Mouse (Mus musculus) megakaryocyte, adult 5-6 weeks (primary cell): ENCODE results near the gene Dapp1. TPM values are rescaled to one million over a fixed set of nuclear protein-coding genes. Genes with fewer than 3 reads are reported as not detected.
"Not testable (repeated sequence)": the region's sequence is repeated elsewhere in the genome, so short reads cannot be mapped to it uniquely, and the experiment has no call there.

Experiments used
- ATAC-seq: 2 replicates; pipeline ENCODE4 v1.8.0; 2016; ENCODE audit warnings: mild to moderate bottlenecking, inconsistent platforms; ENCODE audit not compliant: poor library complexity, severe bottlenecking
- total RNA-seq, 2 experiments: library from RNA; stranded (forward) in 1 of 2; stranded (reverse) in 1 of 2; fragments of 153-499, 151-499 nt in 1 of 2; fragments of 221-1000, 200-1000 nt in 1 of 2; gene quantifications; 2 replicates each; pipeline versions ENCODE4 v1.2.3 to v1.2.4; 2015 to 2017

The Dapp1 gene
- total RNA-seq, 2 experiments from 2014 or later = 74.2 to 112 TPM

DNA sequence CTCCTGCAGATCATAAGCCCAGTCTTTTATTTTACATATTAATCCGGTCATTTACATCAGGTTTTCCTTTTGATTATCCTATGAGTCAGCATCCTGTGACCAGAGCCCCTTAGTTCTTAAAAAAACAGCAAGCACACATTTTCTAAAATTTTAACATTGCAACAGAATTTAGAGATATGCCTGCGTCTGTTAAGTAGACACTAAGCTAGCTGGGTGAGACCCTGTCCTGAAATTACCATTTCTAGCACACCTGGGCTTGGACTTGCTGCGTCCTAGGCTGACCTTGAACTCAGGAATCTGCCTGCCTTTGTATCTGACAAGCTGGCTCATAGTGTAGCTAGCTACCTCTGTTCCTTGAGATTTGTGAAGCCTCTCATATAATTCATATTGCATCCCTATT, 51.4 kb downstream of the Dapp1 start:
- no peak for ATAC-seq

DNA sequence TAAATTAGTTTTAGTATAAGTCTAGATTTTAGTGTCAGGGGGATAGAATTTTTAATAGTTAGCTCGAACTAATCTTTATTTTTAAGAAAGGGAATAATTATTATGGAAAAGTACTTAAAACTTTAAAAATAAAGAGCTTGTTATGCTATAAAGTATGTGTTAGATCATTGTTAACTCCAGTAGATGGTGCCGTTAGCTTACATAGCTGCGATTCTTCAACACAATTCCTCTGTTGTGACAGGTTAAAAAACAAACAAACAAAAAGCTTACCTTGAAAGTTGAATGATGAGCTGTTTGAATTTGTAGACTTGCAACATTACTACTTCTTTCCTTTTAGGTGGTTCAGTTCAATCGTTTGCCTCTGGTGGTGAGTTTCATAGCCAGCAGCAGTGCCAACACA, 54.3 kb downstream of the Dapp1 start:
- ATAC-seq = no peak

DNA sequence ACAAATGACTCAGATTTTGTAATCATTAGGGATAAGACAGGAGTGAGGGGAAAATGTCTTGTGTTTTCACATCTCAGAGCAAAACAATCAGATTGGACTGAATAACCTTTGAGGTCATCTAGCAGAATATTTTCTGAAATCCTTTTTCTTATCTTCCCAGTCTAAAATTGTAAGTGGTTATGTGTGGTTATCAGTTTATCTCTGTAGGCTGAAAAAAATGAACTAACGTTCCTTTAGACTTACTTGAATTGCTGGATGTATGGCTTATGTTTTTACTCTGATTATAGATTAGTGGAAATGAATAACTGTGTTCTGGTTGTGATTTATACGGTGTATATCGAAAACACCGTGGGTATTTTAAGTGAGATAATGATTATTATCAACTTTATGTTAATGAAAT, 60.8 kb downstream of the Dapp1 start:
- ATAC-seq = no peak

DNA sequence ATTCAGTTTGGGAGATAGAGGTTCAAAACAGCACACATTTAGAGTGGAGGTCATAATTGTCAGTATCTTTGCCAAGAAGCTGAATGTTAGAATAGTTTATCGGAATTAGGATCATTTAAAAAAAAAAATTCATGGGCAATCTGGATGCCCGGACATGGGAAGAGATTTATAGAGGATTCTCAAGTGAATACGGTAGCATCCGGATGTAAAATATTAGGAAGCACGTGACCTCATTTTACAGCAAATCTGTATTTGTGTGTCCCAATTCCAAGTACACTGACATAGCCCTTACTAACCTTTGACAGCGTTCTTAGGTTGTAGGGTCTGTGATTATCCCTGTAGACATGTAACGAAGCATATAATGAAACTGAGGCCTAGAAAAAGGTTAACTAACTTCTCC, 61.9 kb downstream of the Dapp1 start:
- ATAC-seq = no peak

DNA sequence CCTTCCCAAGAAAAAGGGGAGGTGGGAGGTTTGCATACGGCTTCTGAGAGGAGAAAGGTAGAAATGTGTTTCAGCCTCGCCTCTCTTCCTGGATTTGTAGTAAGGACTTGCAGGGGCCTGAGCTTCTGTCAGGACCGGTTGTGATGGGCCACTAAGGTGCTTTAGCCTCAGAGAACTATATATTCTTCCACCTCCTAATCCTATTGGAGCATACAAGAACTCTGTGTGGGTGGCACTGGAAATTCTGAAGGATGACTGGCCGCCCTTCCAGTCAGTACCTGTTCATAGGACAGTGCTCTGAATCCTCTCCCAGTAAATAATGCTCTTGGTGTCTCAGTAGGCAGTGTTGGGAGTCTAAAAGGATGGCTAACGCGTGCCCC, 62.4 kb downstream of the Dapp1 start:
- ATAC-seq = peak; percentile 38; the same call in 1 of the 2 replicates

DNA sequence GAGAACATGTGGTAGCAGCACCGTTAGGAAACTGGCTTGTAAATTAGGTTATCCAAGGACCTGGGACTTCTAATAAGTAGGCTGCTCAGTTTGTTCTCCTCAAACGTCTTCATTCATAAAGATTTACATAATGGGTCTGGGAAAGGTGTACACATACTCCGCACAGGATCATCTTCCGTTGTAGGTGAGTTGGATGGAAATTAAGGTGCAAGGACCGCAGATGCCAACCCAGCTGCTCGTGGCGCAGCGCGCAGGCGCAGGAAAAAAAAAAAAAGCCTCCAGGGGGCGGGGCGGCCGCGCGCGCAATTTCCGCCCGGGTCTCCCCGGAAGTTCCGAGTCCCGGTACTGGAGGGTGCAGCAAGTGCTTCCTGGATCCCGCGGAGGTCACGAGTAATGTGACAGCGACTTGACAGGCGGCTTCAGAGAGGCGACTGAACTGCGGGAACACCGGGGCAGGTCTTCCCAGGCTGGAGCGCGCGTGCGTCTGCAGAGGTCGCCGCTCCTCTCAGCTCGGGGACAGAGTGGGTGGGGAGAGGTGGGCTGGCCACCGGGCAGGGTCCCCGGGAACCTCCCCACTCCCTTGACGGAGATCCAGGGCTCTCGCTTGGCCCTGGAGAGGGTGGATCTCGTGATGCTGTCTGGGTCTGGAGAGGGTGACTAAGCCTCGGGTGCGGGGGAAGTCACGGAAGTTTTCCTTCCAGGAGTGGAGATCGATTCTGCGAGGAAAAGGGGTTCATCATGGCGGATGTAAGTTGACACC, 63.0 kb downstream of the Dapp1 start, which contains the start of gene Lamtor3:
Lamtor3 (plus strand) TSS at position 335 of the 760 bp plus-strand sequence.
- ATAC-seq = peak; percentile 98

DNA sequence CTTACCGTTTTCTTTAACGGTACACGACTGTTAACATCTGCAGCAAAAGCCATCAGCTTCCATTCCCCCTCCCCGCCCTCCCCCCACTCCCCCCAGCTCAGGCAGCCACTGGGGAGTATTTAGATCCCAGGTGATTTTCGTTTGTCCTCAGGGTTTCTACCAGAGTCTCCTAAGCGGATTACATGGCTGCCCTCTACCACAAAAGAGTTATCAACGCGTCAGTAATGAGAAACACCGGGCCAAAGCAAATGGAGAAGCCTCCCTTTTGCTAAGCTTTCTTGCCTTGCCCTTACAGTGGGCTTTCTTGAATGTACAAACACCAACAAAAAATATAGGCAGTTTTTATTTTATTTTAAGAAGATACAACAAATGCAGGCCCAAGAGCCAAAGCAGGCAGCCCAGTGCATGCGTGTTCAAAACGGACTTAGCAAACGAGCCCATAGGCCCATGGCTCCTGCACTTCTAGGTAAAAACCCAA, 63.6 kb downstream of the Dapp1 start:
- no peak for ATAC-seq

DNA sequence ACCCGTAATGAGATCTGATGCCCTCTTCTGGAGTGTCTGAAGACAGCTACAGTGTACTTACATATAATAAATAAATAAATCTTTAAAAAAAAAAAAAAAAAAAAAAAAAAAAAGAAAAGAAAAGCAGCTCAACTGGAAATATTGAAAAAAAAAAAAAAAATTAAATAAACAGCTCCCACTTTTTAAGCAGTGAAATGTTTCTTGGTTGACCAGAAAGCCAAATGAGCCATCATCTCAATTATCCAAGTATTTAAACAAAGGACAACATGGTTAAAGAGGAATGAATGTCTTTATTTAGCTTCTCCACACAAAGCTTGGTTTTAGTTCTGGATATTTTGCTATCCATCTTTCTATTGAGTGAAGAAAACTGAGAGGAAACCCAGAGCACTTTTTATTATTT, 66.8 kb downstream of the Dapp1 start:
- not testable (repeated sequence) for ATAC-seq

DNA sequence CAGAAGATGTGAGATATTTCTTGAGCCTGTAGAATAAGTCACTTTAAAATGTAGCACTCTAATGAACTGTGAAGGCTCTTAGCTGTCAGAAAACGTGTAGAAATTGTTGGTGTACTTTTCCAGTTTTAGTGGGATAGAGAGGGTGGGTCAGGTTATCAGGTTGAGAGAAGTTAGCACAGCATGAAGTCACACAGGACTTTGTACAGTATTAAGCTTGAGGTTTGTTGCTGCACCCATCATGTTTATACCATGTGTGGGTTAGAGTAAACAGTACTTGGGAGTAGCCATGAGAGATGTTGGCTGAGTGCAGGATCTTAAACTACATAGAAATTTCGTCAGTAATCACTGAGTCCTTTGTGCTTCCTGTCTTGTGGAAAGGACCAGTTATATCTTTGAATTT, 68.3 kb downstream of the Dapp1 start:
- ATAC-seq = no peak

DNA sequence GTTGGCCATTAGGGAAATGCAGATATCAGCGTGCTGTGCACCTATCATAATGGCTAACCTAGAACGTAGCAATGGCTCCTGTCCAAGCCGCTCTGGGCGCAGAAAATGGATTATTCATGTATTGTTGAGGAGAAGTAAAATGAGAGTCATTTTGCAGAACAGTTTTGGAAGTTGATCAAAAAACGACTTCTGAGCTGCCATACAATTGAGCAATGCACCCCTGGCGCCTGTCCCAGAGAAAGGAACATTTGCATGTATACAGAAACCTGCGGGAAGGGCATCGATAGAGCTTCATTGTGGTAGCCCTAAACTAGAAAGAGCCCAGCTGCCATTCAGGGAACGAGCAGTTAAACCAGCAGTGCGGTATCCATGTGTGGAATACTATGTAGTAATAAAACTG, 81.2 kb downstream of the Dapp1 start:
- no peak for ATAC-seq

DNA sequence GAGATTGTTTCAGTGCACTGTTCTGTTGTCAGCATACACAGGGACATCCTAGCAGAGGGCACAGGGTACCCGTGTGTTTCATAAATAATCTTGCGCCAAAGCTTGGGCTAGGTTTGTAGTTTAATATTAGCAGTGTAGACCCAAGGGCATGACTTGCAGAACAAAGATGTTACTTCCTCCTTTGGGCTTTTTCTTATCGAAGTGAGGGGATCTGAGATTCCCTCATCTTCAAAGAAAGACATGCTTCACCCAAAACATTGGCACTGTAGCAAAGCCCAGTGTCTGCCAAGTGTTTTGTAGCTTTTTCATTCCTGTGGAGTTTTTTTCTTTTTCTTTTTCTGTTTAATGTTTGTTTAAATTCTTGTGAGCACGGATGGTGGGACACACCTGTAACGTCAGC, 83.7 kb downstream of the Dapp1 start:
- ATAC-seq = peak; percentile 52

DNA sequence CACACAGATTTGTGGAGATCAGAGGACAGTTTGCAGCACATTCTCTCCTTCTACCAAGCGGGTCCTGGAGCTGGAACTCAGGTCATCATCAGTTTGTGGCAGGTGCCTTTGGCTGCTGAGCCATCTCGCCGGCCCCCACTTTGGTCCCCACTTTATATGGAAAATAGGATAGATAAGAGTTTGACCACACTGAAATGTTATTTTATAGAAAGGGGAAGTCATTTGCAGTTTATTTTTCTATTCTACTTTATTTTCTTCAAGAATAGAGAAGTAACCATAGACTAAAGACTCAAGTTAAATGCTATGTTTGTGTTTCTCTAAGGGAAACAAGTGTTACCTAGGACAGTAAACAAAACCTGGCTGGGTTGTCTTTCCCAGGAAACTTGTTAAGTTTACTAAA, 84.5 kb downstream of the Dapp1 start:
- no peak for ATAC-seq

DNA sequence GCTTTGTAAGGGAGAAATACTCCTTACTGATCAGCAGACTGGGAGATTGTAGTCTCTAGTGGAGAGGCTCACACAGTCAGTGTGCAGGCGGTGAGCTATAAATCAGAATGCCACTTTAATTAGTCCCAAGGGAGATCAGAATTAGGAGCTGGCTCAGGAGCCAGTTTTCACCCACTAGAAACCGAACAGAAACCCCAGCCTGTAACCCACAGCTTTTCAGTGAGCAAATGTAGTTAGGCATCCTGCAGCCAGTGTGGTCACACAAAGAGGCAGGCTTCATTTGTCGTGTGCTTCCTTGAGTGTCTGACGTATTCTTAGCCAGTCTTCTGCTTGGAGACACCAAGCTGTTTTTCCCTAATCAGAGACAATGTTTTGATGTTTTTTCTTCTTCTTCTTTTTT, 85.0 kb downstream of the Dapp1 start:
- ATAC-seq = no peak

DNA sequence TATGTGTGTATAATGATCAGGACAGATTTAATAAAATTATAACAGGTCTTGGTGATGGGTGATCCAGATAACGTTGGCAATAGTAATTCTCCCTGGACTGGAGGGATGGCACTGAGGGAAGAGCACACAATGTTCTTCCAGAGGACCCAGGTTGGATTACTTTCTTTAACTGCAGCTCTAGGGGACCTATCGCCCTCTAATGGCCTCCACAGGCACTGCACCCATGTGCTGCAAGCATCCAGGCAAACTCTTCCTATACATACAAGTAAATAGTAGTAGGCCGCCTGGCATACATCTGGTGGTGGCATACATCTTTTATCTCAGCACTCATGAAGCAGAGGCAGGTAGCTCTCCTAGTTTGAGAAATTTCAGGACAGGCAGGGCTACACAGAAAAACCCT, 86.1 kb downstream of the Dapp1 start:
- peak; percentile 54 for ATAC-seq

DNA sequence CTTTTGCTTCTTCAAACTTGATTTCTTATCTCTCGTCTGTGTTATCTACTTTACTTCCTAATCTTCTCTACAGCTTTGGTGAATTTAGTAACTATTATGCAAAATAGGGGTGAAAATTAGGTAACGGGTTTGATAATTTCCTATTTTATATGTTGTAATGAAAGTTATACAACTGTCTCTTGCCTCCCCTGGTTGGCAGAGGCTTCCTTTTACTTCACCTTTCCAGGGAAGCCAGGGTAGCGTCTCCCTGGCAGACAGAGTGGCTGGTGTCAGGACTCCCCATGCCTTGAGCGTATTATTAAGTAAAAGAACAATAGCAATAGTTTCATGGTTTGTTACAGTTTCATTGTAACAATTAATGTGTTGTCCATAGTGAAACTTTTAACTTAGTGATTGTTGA, 87.6 kb downstream of the Dapp1 start:
- peak; percentile 61 for ATAC-seq

DNA sequence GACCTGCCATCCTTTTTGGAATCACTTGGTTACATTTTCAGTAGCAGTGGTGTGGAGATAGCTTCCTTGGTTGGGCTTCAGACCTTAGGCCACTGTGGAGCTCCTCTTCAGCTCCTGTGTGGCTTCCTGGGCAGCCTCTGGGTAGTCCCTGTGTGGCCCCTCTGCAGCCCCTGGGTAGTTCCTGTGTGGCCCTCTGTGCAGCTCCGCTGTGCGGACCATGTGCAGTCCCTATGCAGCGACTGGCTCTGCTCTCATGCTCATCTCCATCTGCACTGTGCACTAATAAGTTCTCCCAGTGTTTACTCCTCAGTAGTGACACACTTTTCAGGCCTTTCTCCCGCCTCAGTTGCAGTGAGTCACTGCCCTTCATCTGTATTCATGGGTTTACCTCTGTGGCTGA, 89.2 kb downstream of the Dapp1 start:
- ATAC-seq = no peak

DNA sequence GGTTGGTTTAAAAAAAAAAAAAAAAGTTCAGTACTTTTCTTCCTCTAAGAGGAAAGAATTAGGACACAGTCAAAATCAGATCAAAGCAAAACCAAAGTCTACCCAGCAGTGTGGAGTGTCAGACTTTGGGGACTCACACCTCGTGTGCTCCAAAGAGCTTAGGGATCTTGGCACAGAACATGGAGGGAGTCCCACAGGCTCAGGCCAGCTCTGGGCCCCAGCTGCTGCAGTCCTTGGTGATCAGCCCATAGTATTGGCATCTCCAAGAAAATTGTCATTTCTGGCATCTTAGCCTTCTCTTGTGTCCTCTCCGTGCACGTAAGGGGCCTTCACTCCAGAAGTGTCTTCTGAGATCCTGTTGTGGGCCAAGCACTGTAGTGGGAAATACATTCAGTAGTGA, 90.3 kb downstream of the Dapp1 start:
- ATAC-seq = no peak

DNA sequence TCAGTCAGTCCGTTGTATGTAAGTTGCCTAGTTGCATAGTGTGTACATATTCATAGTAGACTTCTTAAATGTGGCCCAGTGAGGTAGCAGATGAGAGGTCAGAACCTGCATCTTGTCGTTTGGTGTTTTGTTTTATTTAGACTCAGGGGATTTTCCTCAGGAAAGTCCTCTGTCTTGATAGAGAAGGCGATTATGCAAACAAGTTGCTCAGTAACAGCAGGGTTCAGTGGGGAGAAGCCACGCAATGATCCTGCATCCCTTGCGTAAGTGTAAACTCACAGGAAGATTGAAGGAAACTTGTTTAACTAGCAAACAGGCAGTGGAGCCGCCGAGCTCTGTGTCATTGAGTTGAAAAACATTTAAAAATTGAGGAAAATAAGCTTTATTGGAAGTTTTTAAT, 93.4 kb downstream of the Dapp1 start:
- no peak for ATAC-seq

DNA sequence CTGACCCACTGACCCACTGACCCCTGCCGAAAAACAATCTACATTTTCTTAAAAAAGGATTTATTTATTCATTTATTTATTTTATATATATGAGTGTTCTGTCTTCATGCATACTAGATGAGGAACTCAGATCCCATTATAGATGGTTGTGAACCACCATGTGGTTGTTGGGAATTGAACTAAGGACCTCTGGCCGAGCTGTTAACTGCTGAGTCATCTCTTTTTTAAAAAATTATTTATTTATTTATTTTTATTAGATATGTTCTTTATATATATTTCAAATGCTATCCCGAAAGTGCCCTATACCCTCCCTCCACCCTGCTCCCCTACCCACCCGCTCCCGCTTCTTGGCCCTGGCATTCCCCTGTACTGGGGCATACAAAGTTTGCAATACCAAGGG, 100.3 kb downstream of the Dapp1 start:
- ATAC-seq = no peak
